Mouse (Mus musculus): Measurements from ENCODE around the gene Apba2. TPM values are rescaled to one million over a fixed set of nuclear protein-coding genes. Genes with fewer than 3 reads are reported as not detected.

The Apba2 gene
- polyA plus RNA-seq, 1 experiment from 2014 or later = 1.9 TPM

- Histone ChIP-seq H3K27ac (ENCODE audit: low read length) (no peak overlapping the region), H3K27me3 (ENCODE audit: control insufficient read depth, insufficient read depth, low read length) (no peaks in the 10 kb centered on the region), H3K4me2 (ENCODE audit: low read depth, low read length) (no peak overlapping the region), H3K9me3 (replicated peaks; ENCODE audit: control insufficient read depth, low read length) (0 out of 2 replicates have a peak, but pooled peaks cover 2% of the 10 kb centered on the region), H3K4me1 (ENCODE audit: control insufficient read depth, insufficient read depth, low read length) (peaks cover 2% of the 10 kb centered on the region; the same call in 1 of the 2 replicates), H3K36me3 (ENCODE audit: control insufficient read depth, insufficient read depth) (no peaks in the 10 kb centered on the region), H3K9ac (ENCODE audit: low read length) (no peak overlapping the region), H3K4me3 (ENCODE audit: low read length) (no peak overlapping the region)
- no peak for ATAC-seq (replicated peaks; ENCODE audit: extremely low read depth, insufficient read depth, low FRiP score)
- WGBS = 71% methylated on average over 6 of the region's 6 CpGs
Observed at GRCm38 (mm10) chr7:64631131-64631530, 129.6 kb downstream of the Apba2 start.

DNA sequence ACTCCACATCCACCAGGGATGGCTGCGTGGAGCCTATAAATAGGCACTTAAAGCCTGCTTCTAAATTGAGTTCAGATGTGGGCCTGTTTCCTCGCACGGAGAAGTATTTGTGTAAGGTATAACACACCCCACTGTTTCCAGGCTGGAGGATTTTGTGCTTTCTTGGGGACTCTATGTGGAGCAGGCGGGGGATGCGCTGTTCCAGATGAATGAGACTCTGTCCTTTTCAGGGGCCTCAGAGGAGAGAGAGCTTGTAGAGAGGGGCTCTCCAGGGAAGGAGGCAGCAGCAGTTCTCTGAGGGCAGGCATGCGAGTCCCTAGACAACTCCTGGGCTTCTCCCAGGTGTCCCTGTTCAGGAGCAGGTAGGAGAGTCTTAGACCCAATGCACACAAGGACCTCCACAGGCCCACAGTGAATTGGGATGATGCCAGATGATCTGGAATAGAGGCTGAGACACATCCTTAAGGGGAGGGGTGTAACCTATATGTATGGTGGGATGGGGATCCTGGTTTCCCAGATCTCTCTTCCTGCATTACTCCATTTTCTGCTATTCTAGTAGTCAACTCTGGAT lies 130.4 kb downstream of the Apba2 start:
- H3K27me3 ChIP-seq (ENCODE audit: control insufficient read depth, insufficient read depth, low read length) = no peaks in the 10 kb centered on the region
- 0 out of 2 replicates have a peak, but pooled peaks cover under 1% of the 10 kb centered on the region for H3K9me3 ChIP-seq (replicated peaks; ENCODE audit: control insufficient read depth, low read length)
- no peak overlapping the region for H3K27ac ChIP-seq (ENCODE audit: low read length)
- WGBS = 44% methylated on average over 6 of the region's 6 CpGs
- no peaks in the 10 kb centered on the region for H3K36me3 ChIP-seq (ENCODE audit: control insufficient read depth, insufficient read depth)
- H3K4me2 ChIP-seq (ENCODE audit: low read depth, low read length) = no peak overlapping the region
- no peak overlapping the region for H3K4me3 ChIP-seq (ENCODE audit: low read length)
- H3K9ac ChIP-seq (ENCODE audit: low read length) = no peak overlapping the region
- H3K4me1 ChIP-seq (ENCODE audit: control insufficient read depth, insufficient read depth, low read length) = peaks cover 2% of the 10 kb centered on the region; the same call in 1 of the 2 replicates
- no peak for ATAC-seq (replicated peaks; ENCODE audit: extremely low read depth, insufficient read depth, low FRiP score)

DNA sequence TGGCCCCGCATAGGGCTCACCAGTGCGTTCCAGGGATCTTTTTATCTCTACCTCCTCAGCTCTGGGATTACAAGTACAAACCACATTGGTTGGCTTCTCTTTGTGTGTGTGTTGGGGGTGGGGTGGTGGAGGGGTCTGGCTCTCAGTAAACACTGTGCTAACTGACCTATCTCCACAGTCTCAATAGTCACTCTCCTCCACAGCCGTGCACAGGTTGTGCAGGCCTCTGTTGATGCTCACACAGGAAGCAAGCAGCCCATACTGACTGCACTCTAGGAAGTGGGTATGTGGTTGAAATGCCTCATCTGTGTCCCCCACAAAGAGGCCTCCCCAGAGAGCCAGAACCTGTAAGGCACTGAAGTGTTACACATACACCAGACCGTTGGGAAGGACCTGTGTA lies 131.7 kb downstream of the Apba2 start:
- H3K4me2 ChIP-seq (ENCODE audit: low read depth, low read length) = no peak overlapping the region

DNA sequence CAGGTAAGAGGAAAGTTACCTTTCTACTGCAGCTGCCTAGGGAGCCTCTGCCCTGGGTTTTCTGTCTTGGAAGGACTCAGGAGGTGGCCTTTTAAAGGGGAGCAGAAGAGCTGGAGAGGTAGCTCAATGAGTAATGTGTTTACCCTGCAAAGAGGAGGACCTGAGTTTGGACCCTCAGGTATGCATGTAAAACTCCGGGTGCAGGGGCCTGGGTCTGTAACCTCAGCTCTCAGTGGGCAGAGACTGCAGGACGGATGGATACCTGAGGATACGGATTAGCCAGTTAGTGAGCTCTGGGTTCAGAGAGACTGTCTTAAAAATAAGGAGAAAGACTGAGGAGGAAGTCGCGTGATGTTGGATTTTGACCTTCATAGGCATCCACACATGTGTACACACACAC lies 132.4 kb downstream of the Apba2 start:
- no peak overlapping the region for H3K4me3 ChIP-seq (ENCODE audit: low read length)
- no peak overlapping the region for H3K4me2 ChIP-seq (ENCODE audit: low read depth, low read length)
- ATAC-seq (replicated peaks; ENCODE audit: extremely low read depth, insufficient read depth, low FRiP score) = no peak
- H3K36me3 ChIP-seq (ENCODE audit: control insufficient read depth, insufficient read depth) = no peaks in the 10 kb centered on the region
- H3K9ac ChIP-seq (ENCODE audit: low read length) = no peak overlapping the region
- H3K9me3 ChIP-seq (replicated peaks; ENCODE audit: control insufficient read depth, low read length) = no peaks in the 10 kb centered on the region
- no peaks in the 10 kb centered on the region for H3K27me3 ChIP-seq (ENCODE audit: control insufficient read depth, insufficient read depth, low read length)
- H3K27ac ChIP-seq (ENCODE audit: low read length) = no peak overlapping the region
- WGBS = 73% methylated on average over 5 of the region's 5 CpGs
- H3K4me1 ChIP-seq (ENCODE audit: control insufficient read depth, insufficient read depth, low read length) = peaks cover 2% of the 10 kb centered on the region; the same call in 1 of the 2 replicates

More for the DNA sequence above, 131.7 kb downstream of the Apba2 start:
- no peak overlapping the region for H3K4me3 ChIP-seq (ENCODE audit: low read length)
- no peaks in the 10 kb centered on the region for H3K9me3 ChIP-seq (replicated peaks; ENCODE audit: control insufficient read depth, low read length)
- H3K9ac ChIP-seq (ENCODE audit: low read length) = no peak overlapping the region
- no peak for ATAC-seq (replicated peaks; ENCODE audit: extremely low read depth, insufficient read depth, low FRiP score)
- peaks cover 2% of the 10 kb centered on the region; the same call in 1 of the 2 replicates for H3K4me1 ChIP-seq (ENCODE audit: control insufficient read depth, insufficient read depth, low read length)
- no peak overlapping the region for H3K27ac ChIP-seq (ENCODE audit: low read length)
- H3K27me3 ChIP-seq (ENCODE audit: control insufficient read depth, insufficient read depth, low read length) = no peaks in the 10 kb centered on the region
- H3K36me3 ChIP-seq (ENCODE audit: control insufficient read depth, insufficient read depth) = no peaks in the 10 kb centered on the region
- WGBS = 28% methylated on average over 4 of the region's 4 CpGs

DNA sequence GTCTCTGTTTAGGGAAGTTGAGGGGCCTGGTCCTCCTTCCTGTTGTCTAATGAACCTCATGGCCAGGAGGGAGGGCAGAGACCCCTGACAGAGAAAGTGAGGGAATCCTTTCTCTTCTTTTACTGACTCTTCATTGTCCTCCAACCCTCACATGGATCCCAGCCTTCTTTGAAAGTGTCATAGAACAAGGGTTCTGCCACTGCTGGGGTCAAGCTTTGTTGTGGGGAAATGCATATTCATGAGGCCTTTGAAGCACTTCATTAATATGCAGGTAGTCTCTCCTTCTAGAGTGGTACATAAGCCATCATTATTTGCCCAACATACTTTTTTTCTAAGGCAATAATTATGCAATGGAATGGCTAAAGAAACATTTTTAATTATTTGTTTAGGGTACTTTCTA lies 133.0 kb downstream of the Apba2 start:
- H3K9ac ChIP-seq (ENCODE audit: low read length) = no peak overlapping the region
- H3K27ac ChIP-seq (ENCODE audit: low read length) = no peak overlapping the region
- H3K4me1 ChIP-seq (ENCODE audit: control insufficient read depth, insufficient read depth, low read length) = peaks cover 2% of the 10 kb centered on the region; the same call in 1 of the 2 replicates
- H3K36me3 ChIP-seq (ENCODE audit: control insufficient read depth, insufficient read depth) = no peaks in the 10 kb centered on the region
- H3K9me3 ChIP-seq (replicated peaks; ENCODE audit: control insufficient read depth, low read length) = no peaks in the 10 kb centered on the region
- H3K4me2 ChIP-seq (ENCODE audit: low read depth, low read length) = no peak overlapping the region
- no peak for ATAC-seq (replicated peaks; ENCODE audit: extremely low read depth, insufficient read depth, low FRiP score)
- H3K27me3 ChIP-seq (ENCODE audit: control insufficient read depth, insufficient read depth, low read length) = no peaks in the 10 kb centered on the region
- no peak overlapping the region for H3K4me3 ChIP-seq (ENCODE audit: low read length)

DNA sequence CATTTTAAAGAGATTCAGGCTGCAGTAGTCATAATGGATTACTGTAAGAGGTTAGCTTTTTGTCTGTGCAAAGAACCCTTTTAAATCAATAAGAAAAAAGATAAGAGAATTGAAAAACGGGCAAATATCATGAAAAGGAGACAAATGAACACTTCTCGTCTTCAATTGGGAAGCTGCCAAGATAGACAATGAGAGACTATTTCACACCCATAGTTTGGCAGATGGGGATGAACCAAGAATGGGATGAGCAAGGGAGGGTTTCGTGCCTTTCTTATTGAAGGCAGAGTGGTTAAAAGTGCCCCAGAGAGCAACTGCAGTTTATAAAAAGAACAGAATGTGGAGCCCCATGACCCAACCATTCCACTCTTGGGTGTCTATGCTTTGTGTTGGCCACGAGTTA lies 137.4 kb downstream of the Apba2 start:
- H3K4me3 ChIP-seq (ENCODE audit: low read length) = no peak overlapping the region
- no peaks in the 10 kb centered on the region for H3K27me3 ChIP-seq (ENCODE audit: control insufficient read depth, insufficient read depth, low read length)
- no peak for ATAC-seq (replicated peaks; ENCODE audit: extremely low read depth, insufficient read depth, low FRiP score)
- 62% methylated on average over 4 of the region's 4 CpGs for WGBS
- no peak overlapping the region for H3K4me2 ChIP-seq (ENCODE audit: low read depth, low read length)
- H3K4me1 ChIP-seq (ENCODE audit: control insufficient read depth, insufficient read depth, low read length) = no peaks in the 10 kb centered on the region
- H3K27ac ChIP-seq (ENCODE audit: low read length) = no peak overlapping the region
- H3K9me3 ChIP-seq (replicated peaks; ENCODE audit: control insufficient read depth, low read length) = no peaks in the 10 kb centered on the region
- no peak overlapping the region for H3K9ac ChIP-seq (ENCODE audit: low read length)
- H3K36me3 ChIP-seq (ENCODE audit: control insufficient read depth, insufficient read depth) = no peaks in the 10 kb centered on the region

GRCm38 (mm10) chr7:64640651-64641050 lies 139.1 kb downstream of the Apba2 start:
- ATAC-seq (replicated peaks; ENCODE audit: extremely low read depth, insufficient read depth, low FRiP score) = no peak
- H3K27me3 ChIP-seq (ENCODE audit: control insufficient read depth, insufficient read depth, low read length) = no peaks in the 10 kb centered on the region
- H3K9me3 ChIP-seq (replicated peaks; ENCODE audit: control insufficient read depth, low read length) = no peaks in the 10 kb centered on the region
- H3K4me2 ChIP-seq (ENCODE audit: low read depth, low read length) = no peak overlapping the region
- H3K4me3 ChIP-seq (ENCODE audit: low read length) = no peak overlapping the region
- 79% methylated on average over 3 of the region's 3 CpGs for WGBS
- H3K4me1 ChIP-seq (ENCODE audit: control insufficient read depth, insufficient read depth, low read length) = no peaks in the 10 kb centered on the region
- no peak overlapping the region for H3K27ac ChIP-seq (ENCODE audit: low read length)
- no peak overlapping the region for H3K9ac ChIP-seq (ENCODE audit: low read length)
- no peaks in the 10 kb centered on the region for H3K36me3 ChIP-seq (ENCODE audit: control insufficient read depth, insufficient read depth)

GRCm38 (mm10) chr7:64642903-64643302 lies 141.4 kb downstream of the Apba2 start:
- H3K36me3 ChIP-seq (ENCODE audit: control insufficient read depth, insufficient read depth) = no peaks in the 10 kb centered on the region
- 41% methylated on average over 1 of the region's 1 CpGs for WGBS
- H3K27me3 ChIP-seq (ENCODE audit: control insufficient read depth, insufficient read depth, low read length) = no peaks in the 10 kb centered on the region
- no peak for ATAC-seq (replicated peaks; ENCODE audit: extremely low read depth, insufficient read depth, low FRiP score)
- H3K27ac ChIP-seq (ENCODE audit: low read length) = no peak overlapping the region
- H3K4me2 ChIP-seq (ENCODE audit: low read depth, low read length) = no peak overlapping the region
- no peaks in the 10 kb centered on the region for H3K4me1 ChIP-seq (ENCODE audit: control insufficient read depth, insufficient read depth, low read length)
- H3K4me3 ChIP-seq (ENCODE audit: low read length) = no peak overlapping the region
- H3K9me3 ChIP-seq (replicated peaks; ENCODE audit: control insufficient read depth, low read length) = no peaks in the 10 kb centered on the region
- no peak overlapping the region for H3K9ac ChIP-seq (ENCODE audit: low read length)

DNA sequence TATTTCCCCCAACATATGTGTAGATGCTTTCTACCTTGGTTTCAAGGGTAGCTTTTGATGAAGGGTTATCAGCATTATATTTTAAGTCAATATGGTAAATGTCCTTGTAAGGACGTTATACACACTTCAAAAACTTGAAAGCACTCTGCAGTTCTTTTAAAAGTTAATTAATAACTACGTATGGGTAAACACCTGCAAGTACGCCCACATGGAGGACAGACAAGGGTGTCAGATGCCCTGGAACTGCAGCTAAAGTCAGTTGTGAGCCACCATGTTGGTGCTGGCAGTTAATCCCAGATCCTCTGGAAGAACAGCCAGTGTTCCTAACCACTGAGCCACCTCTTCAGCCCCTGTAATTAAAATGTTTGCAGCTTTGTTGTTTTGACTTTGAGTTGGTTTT lies 144.0 kb downstream of the Apba2 start:
- no peaks in the 10 kb centered on the region for H3K4me1 ChIP-seq (ENCODE audit: control insufficient read depth, insufficient read depth, low read length)
- H3K27ac ChIP-seq (ENCODE audit: low read length) = no peak overlapping the region
- no peaks in the 10 kb centered on the region for H3K27me3 ChIP-seq (ENCODE audit: control insufficient read depth, insufficient read depth, low read length)
- H3K9ac ChIP-seq (ENCODE audit: low read length) = no peak overlapping the region
- no peaks in the 10 kb centered on the region for H3K9me3 ChIP-seq (replicated peaks; ENCODE audit: control insufficient read depth, low read length)
- no peak overlapping the region for H3K4me3 ChIP-seq (ENCODE audit: low read length)
- 64% methylated on average over 3 of the region's 3 CpGs for WGBS
- H3K4me2 ChIP-seq (ENCODE audit: low read depth, low read length) = no peak overlapping the region
- no peak for ATAC-seq (replicated peaks; ENCODE audit: extremely low read depth, insufficient read depth, low FRiP score)
- H3K36me3 ChIP-seq (ENCODE audit: control insufficient read depth, insufficient read depth) = no peaks in the 10 kb centered on the region
